Mouse (Mus musculus) pancreas, adult 10 weeks (tissue): ENCODE measurements around the gene Dhrs11. TPM values are rescaled to one million over a fixed set of nuclear protein-coding genes. Genes with fewer than 3 reads are reported as not detected.

ENCODE experiments used
- polyA plus RNA-seq: library from polyadenylated mRNA; stranded (reverse); fragments of 350-450 nt; fragmentation: Illumina TruSeq; extraction: RNeasy Lipid Tissue Mini Kit (QIAGEN cat#74804); gene quantifications from one replicate; pipeline ENCODE4 v1.2.3, GENCODE M21; 2015; ENCODE audit warnings: low read depth, low replicate concordance; ENCODE audit not compliant: insufficient read depth

Gene Dhrs11
- 1.8 TPM for polyA plus RNA-seq

GRCm38 (mm10) chr11:84828516-84829399, at the start of gene Dhrs11:
Gene Dhrs11 (minus strand): TSS chr11:84828994.

GRCm38 (mm10) chr11:84870337-84871043, 41.7 kb upstream of the Dhrs11 start, which contains the start of gene Ggnbp2:
Gene Ggnbp2 (minus strand): TSS chr11:84870817.

GRCm38 (mm10) chr11:84818961-84819692, 9.7 kb downstream of the Dhrs11 start, which contains the start of gene Mrm1:
Gene Mrm1 (minus strand): TSS chr11:84819515.

Other genes starting within 250 kb of the Dhrs11 start
- 3.9 TPM for gene Mrm1, start 9.5 kb downstream of the Dhrs11 start, polyA plus RNA-seq
- 21.3 TPM for gene Ggnbp2, start 41.8 kb upstream of the Dhrs11 start, polyA plus RNA-seq
- gene Myo19, start 51.2 kb upstream of the Dhrs11 start, polyA plus RNA-seq = 1.0 TPM
- gene Pigw, start 51.3 kb upstream of the Dhrs11 start, polyA plus RNA-seq = 1.3 TPM
- gene Znhit3, start 87.4 kb upstream of the Dhrs11 start, polyA plus RNA-seq = 5.5 TPM
- 37.5 TPM for gene Car4, start 128.8 kb upstream of the Dhrs11 start, polyA plus RNA-seq